In the genomic region with DNA sequence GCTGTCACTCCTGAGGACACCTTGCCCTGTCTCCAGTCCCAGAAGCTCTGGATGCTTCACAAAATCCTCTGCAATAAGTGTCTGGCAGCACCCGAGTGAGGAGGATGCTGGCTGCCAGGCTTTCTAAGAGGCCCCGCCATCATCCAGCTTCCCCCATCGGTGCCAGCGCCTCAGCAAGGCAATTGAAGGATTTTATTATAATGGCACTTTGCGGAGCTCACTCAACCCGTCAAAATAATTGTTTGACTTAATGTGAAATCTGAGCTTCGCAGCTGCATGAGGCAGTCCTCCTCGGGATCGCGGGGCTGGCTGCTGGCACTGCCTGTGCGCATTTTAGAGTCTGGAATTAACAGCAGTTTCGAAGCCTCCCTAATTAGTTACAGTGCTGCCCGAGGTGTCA, we compare ENCODE assay signal across 10 mouse cellular contexts.
A peak's percentile ranks its signal among the peaks of the same experiment; 100 is the strongest.
DNase-seq lines count a peak whose midpoint lies in the region; ATAC-seq and TF ChIP-seq lines count a peak whose summit lies in the region.
"Had no signal": no experiment of that assay in that cellular context is flagged by ENCODE, and none has a peak within 500 bp of the region (broad histone marks: within the 10 kb centered on the region; RNA-seq: fewer than 3 reads in every experiment).

No protein-coding gene starts in this region.

- no peak for DNase-seq in midbrain, embryonic 10.5 days (ENCODE audit: low spot score)
- DNase-seq in right cerebral cortex, postnatal 4 days = peak; percentile 38
- no peak for DNase-seq in urinary bladder, adult 18-20 months (ENCODE audit: low spot score in 2 of 2)
- no peak for DNase-seq in lung, adult 2 months
- DNase-seq in cerebellum, adult 11 months = no peak

- H3K27ac ChIP-seq in midbrain, embryonic 13.5 days = peak overlapping the region; percentile 26; the same call in 1 of the 2 replicates
- no peak overlapping the region for H3K27ac ChIP-seq in midbrain, embryonic 10.5 days (replicated peaks)
- peak overlapping the region; percentile 58; the same call in 1 of the 2 replicates for H3K27ac ChIP-seq in hindbrain, embryonic 13.5 days
- no peak overlapping the region for H3K27ac ChIP-seq in limb, embryonic 12.5 days
- H3K27ac ChIP-seq: liver, embryonic 14.5 days had no signal

- 0 out of 2 replicates have a peak overlapping the region, but pooled peaks have one; percentile 28 for H3K9ac ChIP-seq in midbrain, embryonic 13.5 days (replicated peaks)
- peak overlapping the region; percentile 53 for H3K9ac ChIP-seq in hindbrain, embryonic 13.5 days
- H3K9ac ChIP-seq in limb, embryonic 12.5 days (replicated peaks) = no peak overlapping the region
- H3K9ac ChIP-seq: liver, embryonic 14.5 days had no signal

- no peak for TF ChIP-seq POLR2A in lung, adult 2 months (IDR thresholded peaks at IDR 0.05; ENCODE audit: borderline replicate concordance, extremely low read depth, low read depth, low read length)

- peak overlapping the region; percentile 26 for H3K4me2 ChIP-seq in midbrain, embryonic 13.5 days (replicated peaks)
- peak overlapping the region; percentile 43 for H3K4me2 ChIP-seq in hindbrain, embryonic 13.5 days
- peak overlapping the region; percentile 38 for H3K4me2 ChIP-seq in limb, embryonic 12.5 days

- ATAC-seq in midbrain, embryonic 13.5 days = no peak
- ATAC-seq in hindbrain, embryonic 13.5 days (ENCODE audit: low FRiP score) = no peak
- ATAC-seq in limb, embryonic 12.5 days (ENCODE audit: insufficient number of reproducible peaks, insufficient read depth, low FRiP score, low TSS enrichment, low read depth) = peak; percentile 63

- H3K27me3 ChIP-seq in midbrain, embryonic 13.5 days = no peaks in the 10 kb centered on the region
- H3K27me3 ChIP-seq in midbrain, embryonic 10.5 days (ENCODE audit: low read depth, poor library complexity, severe bottlenecking) = no peaks in the 10 kb centered on the region
- no peaks in the 10 kb centered on the region for H3K27me3 ChIP-seq in hindbrain, embryonic 13.5 days
- H3K27me3 ChIP-seq in limb, embryonic 12.5 days = peaks cover 3% of the 10 kb centered on the region; the same call in 1 of the 2 replicates

- 0 out of 2 replicates have a peak, but pooled peaks cover 2% of the 10 kb centered on the region for H3K4me1 ChIP-seq in midbrain, embryonic 13.5 days (replicated peaks)
- 0 out of 2 replicates have a peak, but pooled peaks cover 3% of the 10 kb centered on the region for H3K4me1 ChIP-seq in midbrain, embryonic 10.5 days
- H3K4me1 ChIP-seq in hindbrain, embryonic 13.5 days (replicated peaks) = peaks cover 9% of the 10 kb centered on the region; the same call in 1 of the 2 replicates
- peaks cover 5% of the 10 kb centered on the region; the same call in 1 of the 2 replicates for H3K4me1 ChIP-seq in limb, embryonic 12.5 days (replicated peaks)
- no peaks in the 10 kb centered on the region for H3K4me1 ChIP-seq in lung, adult 2 months (ENCODE audit: control insufficient read depth, insufficient read depth, low read length)

- H3K4me3 ChIP-seq in midbrain, embryonic 13.5 days (replicated peaks) = no peak overlapping the region
- H3K4me3 ChIP-seq in midbrain, embryonic 10.5 days = no peak overlapping the region
- no peak overlapping the region for H3K4me3 ChIP-seq in hindbrain, embryonic 13.5 days
- no peak overlapping the region for H3K4me3 ChIP-seq in limb, embryonic 12.5 days (replicated peaks)
- no peak overlapping the region for H3K4me3 ChIP-seq in lung, adult 2 months (replicated peaks; ENCODE audit: extremely low read depth, low read depth, low read length)
- H3K4me3 ChIP-seq: myocyte had no signal

- no peaks in the 10 kb centered on the region for H3K36me3 ChIP-seq in midbrain, embryonic 13.5 days
- H3K36me3 ChIP-seq in midbrain, embryonic 10.5 days = no peaks in the 10 kb centered on the region
- no peaks in the 10 kb centered on the region for H3K36me3 ChIP-seq in hindbrain, embryonic 13.5 days
- H3K36me3 ChIP-seq in limb, embryonic 12.5 days = no peaks in the 10 kb centered on the region

- TF ChIP-seq CTCF in lung, adult 2 months (IDR thresholded peaks at IDR 0.05; ENCODE audit: insufficient read depth, low read length) = no peak

- H3K9me3 ChIP-seq in midbrain, embryonic 13.5 days = no peaks in the 10 kb centered on the region
- no peaks in the 10 kb centered on the region; the same call in 1 of the 2 replicates for H3K9me3 ChIP-seq in midbrain, embryonic 10.5 days (replicated peaks)
- no peaks in the 10 kb centered on the region for H3K9me3 ChIP-seq in hindbrain, embryonic 13.5 days
- no peaks in the 10 kb centered on the region for H3K9me3 ChIP-seq in limb, embryonic 12.5 days

- 37% methylated on average over 13 of the region's 13 CpGs for WGBS in midbrain, embryonic 13.5 days
- 58% methylated on average over 13 of the region's 13 CpGs for WGBS in midbrain, embryonic 10.5 days
- 26% methylated on average over 13 of the region's 13 CpGs for WGBS in hindbrain, embryonic 13.5 days
- 14% methylated on average over 13 of the region's 13 CpGs for WGBS in limb, embryonic 12.5 days
- 38% methylated on average over 13 of the region's 13 CpGs for WGBS in lung, adult 2 months

Comparison
In these comparisons a context has a peak if more than half of its experiments do, and no peak if none do; other contexts are left out.
1. H3K27ac ChIP-seq: peak in midbrain, embryonic 13.5 days (single experiment) and hindbrain, embryonic 13.5 days (single experiment); none in midbrain, embryonic 10.5 days (single experiment) and limb, embryonic 12.5 days (single experiment).
2. Peak in every context shown above with its lines, with median percentiles within 50 percentile points of each other: H3K4me2 ChIP-seq.